Mouse (Mus musculus) bone marrow macrophage, adult 2 months (primary cell): ENCODE results near the gene Chst11.

ENCODE experiments used
- CTCF ChIP-seq: IDR thresholded peaks from 2 replicates; pipeline ENCODE4 v1.5.1; 2012; ENCODE audit warnings: low read depth, mild to moderate bottlenecking, low read length, moderate library complexity
- POLR2A ChIP-seq: IDR thresholded peaks from 2 replicates; pipeline ENCODE4 v1.6.1; 2012; ENCODE audit warnings: mild to moderate bottlenecking, low read depth, low read length, borderline replicate concordance

DNA sequence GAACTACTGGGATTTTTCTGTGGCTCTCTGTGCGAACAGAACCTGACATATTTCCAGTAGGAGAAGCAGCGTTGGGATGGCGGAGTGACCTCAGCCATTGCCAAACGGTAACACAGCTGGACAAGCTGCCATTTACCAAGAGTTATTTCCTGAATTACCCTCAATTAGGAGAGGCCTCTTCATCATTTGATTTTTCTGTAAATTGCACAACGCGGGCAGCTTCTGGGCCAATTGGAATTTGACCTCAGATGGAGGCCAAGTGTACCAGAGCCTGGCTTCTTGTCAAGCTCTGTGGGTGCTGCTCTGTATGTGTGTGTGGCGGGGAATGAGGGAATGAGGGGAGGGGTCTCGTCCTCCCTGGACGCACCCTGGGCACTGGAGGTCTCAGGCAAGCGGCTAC lies 113.6 kb downstream of the Chst11 start:
- TF ChIP-seq CTCF (no peak), POLR2A (no peak)
